Mouse (Mus musculus): Measurements from ENCODE around the gene Olfr1330.
"Not testable (repeated sequence)": the region's sequence is repeated elsewhere in the genome, so short reads cannot be mapped to it uniquely, and the experiment has no call there.

Olfr1330 gene

DNA sequence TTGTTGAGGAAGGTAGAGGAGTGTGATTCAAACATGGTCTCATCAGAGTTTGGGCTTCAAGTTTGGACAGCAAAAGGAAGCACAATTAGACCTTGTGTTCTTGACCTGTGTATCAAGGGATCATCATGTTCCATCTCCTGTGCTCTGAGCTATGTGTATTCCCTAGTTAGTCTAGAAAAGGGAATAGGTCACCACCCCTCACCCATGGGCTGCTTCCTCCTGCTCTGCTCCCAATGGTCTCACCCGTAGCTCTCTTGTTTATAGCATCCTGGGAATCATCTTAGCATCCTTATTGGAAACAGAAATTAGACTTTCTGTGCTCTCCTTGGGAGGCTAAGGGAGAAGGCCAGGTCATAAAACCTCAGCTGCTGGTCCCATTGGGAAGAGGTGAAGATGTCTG, at the start of gene Olfr1330:
Gene Olfr1330, plus strand, starts transcription at position 301 of the 400 bp plus-strand sequence.
- no peak for DNase-seq

DNA sequence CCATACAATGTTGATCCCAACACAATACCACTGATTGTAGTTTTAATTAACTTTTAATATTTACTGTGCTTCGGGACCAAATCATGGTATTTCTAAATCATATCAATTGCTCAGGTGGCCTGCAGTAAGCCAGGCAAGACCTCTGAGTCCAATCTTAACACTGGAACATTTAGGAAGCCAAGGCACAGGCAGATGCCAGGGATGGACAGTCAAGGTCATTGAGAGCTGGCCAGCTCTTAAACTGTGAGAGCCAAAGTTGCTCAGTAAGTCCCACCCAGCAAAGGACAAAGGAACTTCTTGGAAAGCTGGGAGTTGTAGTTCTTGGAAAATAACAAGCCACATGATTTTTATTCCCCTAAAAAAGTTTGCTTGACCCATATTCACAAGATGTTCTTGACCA, 26.6 kb upstream of the Olfr1330 start:
- DNase-seq: no peak

DNA sequence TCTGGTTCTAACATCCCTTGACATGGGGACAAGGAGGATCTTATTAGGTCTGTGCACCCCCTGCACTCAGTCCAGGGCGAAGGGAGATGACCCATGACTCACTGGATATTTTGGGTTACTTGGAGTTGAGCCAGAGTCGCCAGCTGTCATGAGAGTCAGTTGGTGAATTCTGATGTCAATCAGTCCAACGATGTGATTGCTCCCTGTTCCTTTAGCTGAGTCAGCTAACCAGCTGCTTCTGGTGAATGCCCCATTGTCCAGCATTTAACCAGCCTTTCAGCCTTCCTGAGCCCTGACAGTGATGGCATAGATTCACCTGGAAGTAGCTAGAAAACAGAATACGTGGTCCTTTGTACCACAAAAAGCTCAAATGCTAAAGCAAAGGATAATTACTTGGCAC, 25.7 kb upstream of the Olfr1330 start:
- DNase-seq: no peak

DNA sequence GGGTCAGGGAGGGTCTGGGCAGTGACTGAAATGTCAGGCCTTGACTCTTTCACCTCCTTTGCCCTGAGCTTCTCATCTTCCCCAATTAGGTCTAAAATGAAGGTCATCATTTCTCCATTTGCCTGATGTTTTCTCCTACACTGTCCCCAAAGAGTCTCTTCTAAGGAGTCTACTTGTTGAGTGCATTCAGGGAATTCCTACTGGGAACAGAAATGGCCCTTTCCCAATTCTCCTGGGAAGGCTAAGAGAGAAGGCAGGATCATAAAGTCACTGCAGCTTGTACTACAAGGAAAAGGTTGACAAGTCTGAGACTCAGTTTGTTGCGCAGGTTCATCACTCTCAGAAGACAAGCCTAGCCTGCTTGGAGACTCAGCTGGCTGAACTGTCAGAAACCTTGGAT, 24.0 kb upstream of the Olfr1330 start, which contains the start of gene Olfr1331:
Gene Olfr1331, plus strand, starts transcription at position 301 of the 400 bp plus-strand sequence.
- DNase-seq: no peak

DNA sequence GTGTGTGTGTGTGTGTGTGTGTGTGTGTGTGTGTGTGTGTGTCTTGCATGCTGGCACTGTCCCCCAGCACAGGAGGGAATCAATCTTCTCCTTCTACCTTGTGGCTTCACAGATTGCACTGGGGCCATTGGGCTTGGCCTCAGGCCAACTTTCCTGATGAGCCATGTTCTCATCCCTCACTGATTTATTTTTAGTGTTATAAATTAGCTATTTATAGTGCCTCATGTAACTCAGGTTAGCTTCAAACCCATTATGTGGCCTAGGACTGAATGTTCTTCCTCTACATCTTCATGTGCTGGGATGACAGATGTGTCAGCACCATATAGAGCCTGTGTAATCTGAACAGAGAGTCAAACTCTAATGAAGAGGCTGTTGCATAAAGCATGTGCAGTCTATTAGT, 20.8 kb upstream of the Olfr1330 start:
- DNase-seq: no peak

DNA sequence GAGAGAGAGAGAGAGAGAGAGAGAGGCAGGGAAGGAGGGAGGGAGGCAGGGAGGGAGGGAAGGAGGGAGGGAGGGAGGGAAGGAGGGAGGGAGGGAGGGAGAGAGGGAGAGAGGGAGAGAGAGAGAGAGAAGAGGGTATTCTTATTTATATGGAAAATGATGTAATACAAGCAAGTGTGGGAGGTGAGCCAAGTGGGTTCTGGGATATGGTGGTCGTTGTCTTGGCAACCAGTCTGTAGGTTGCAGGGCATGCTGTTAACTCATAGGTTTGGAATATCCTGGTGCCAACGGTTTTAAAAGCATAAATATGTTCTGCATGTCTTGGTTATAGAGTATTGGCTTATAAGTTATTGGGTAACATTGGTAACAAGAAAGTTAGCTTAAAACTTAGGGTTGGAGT, 13.6 kb downstream of the Olfr1330 start:
- no peak for DNase-seq

DNA sequence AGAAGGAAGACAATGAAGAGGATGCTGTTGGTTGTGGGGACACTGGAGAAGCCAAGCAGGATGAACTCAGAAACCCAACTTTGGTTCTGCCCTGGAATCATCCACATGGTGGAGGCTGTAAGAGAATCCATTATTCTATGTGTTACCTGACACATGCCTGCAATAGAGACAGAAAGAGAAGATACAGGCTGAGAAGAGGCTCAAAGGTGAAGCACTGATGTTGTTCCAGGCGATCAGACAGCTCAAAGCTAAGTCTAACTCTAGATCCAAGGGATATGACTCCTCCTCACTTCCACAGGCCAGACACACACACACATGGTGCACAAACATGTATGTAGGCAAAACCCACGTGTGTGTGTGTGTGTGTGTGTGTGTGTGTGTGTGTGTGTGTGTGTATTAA, 29.0 kb downstream of the Olfr1330 start, which contains the start of gene Olfr1329:
Gene Olfr1329, minus strand, starts transcription at position 101 of the 400 bp plus-strand sequence.
- DNase-seq: not testable (repeated sequence)

DNA sequence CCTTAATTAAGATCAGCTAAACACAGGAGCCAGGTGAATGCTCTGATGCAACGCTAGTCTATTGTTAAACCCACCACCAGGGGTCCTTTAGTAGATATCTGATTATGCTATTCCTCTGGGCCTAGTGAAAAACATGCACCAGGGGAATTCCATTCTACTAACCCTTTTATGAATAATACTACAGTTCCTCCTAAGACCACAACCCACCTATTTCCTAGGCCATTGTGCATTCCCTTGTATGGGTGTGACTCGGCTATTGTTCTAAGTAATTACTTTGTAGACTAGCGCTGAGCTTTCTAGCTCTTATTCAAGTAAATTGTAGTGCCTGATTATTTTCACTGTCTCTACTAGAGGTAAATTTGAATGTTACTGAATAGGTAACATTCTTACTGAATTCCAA, 42.9 kb downstream of the Olfr1330 start:
- DNase-seq: not testable (repeated sequence)

DNA sequence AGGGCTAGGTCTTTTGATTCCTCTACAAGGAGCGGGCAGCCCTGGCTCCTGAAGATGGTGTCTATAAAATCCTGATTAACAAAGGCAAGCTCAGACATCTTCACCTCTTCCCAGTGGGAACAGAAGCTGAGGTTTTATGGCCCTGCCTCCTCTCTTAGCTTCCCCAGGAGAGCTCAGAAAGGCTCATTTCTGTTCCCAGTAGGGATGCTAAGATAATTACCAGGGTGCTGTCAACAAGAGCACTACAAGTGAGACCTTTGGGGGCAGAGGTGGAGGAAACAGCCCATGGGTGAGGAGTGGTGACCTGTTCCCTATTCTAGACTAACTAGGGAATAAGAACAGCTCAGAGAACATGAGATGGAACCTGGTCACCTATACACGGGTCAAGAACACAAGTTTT, 50.1 kb downstream of the Olfr1330 start, which contains the start of gene Olfr1328:
Gene Olfr1328, minus strand, starts transcription at position 101 of the 400 bp plus-strand sequence.
- no peak for DNase-seq

Measured in lung, postnatal 4 days (tissue).